Mouse (Mus musculus) embryo, embryonic 10.5 days (tissue): ENCODE data around the gene Tcta.
A peak's percentile ranks its signal among the peaks of the same experiment; 100 is the strongest.
"Not testable (repeated sequence)": the region's sequence is repeated elsewhere in the genome, so short reads cannot be mapped to it uniquely, and the experiment has no call there.

Experiments used
- DNase-seq: peaks from one replicate; pipeline ENCODE4 v3.0.0-alpha.2; 2015; ENCODE audit warnings: low spot score

Gene Tcta

DNA sequence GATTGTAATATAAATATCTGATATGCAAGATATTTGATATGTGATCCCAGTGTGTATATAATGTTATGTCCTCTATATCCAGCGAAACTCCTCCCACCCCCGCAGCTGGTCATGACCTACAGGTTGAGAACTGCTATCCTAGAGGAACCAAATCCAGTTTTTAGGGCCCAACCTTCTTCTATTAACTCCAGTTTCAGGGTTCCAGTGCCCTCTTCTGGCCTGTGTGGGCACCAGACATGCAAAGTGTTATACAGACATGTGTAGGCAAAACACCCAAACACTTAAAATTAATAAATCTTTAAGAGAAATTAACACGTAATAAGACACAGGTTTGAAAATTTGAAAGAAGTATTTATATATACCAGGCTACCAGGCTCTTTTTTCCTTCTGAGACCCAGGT is 11.6 kb upstream of the Tcta start:
- no peak for DNase-seq

GRCm38 (mm10) chr9:108308141-108308540 is 2.2 kb upstream of the Tcta start:
- DNase-seq, result no peak

- DNase-seq, result no peak
Measured at GRCm38 (mm10) chr9:108307021-108307807, 1.3 kb upstream of the Tcta start.

GRCm38 (mm10) chr9:108306571-108306980 is 616 bp upstream of the Tcta start:
- DNase-seq, result peak; percentile 88

GRCm38 (mm10) chr9:108305170-108305569 is 790 bp downstream of the Tcta start:
- DNase-seq, result no peak

GRCm38 (mm10) chr9:108304716-108305115 is 1.2 kb downstream of the Tcta start:
- no peak for DNase-seq

GRCm38 (mm10) chr9:108301853-108302252 is 4.1 kb downstream of the Tcta start:
- DNase-seq, result no peak

DNA sequence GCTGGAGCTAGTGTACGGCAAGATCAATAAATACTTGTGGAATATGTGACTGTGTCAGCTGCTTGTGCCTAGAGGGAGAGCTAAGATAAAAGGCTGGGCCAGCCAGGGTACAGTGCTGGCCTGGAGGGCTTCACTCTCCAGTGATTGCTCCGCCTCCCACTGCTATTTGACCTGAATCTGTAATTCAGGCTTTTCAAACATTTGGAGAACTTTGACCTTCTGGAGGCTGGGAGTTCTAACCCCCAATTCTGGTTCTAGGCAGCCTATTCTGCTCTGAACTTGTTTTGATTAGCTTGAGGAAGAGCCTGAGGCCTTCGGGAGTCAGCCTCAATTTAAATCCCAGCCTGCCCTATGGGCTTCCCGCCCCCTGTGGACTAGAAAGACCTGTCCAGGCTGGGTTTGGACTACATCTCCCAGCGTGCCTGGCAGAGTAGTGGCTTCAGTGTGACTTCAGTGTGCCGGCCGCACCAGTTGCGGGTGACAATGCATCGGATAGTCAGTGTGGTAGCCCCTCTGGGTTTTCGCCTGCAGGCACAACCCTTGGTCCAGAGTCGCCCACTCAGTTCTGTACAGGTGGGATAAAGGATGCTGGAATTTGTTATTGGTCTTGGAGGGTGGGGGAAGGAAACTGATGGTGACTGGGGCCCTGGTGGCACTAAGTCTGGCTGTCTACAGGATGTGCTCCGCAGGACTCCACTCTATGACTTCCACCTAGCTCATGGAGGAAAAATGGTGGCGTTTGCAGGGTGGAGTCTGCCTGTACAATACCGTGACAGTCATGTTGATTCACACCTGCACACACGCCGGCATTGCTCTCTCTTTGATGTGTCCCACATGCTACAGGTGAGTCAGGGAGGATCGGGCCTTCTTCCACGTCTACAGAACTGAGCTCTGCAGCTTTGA is 9.3 kb downstream of the Tcta start, which contains the start of gene Amt:
TSS of gene Amt (plus strand) at position 401 of the 903 bp plus-strand sequence.
- peak; percentile 89 for DNase-seq

DNA sequence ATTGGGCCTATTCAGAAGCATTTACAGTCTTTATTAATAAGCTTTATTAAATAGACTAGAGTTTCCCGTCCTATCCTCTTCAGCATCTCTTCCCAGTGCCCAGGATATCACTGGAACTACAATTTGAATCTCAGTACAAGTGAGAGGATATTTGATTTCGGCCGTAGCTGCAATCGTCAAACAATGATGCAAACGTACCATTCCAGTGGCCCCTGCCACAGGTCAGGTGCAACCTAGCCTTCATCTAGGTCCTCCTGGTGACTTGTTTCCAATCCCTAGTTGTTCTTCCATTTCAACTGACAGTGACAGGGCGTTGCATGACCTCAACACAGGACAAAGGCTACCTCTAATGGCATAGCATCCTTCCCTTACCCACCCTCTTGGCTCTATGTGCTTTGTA is 15.2 kb downstream of the Tcta start:
- DNase-seq, result no peak

GRCm38 (mm10) chr9:108290016-108290750 is 15.8 kb downstream of the Tcta start, which contains the start of gene Nicn1:
TSS of gene Nicn1 (plus strand) at chr9:108290429.
- DNase-seq, result peak; percentile 99

DNA sequence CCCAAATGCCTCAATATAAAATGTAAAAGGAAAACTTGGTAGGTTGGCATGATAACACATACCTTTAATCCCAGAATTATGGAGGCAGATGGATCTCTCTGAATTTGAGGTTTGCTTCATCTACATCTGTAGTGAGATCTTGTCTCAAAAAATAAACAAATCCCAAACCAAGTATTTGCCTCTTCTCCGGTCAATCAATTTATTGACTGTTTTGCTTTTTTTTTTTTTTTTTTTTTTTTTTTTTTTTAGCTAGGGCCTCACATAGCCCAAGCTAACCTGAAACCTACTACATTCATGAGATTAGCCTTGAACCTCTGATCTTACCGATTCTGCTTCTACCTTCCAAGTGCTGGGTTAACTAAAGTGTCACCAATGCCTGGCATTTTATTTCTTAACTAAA is 16.6 kb downstream of the Tcta start:
- DNase-seq, result no peak

- DNase-seq, result not testable (repeated sequence)
Measured at GRCm38 (mm10) chr9:108287526-108288238, 18.3 kb downstream of the Tcta start.

GRCm38 (mm10) chr9:108284410-108284809 is 21.6 kb downstream of the Tcta start:
- DNase-seq, result peak; percentile 91

DNA sequence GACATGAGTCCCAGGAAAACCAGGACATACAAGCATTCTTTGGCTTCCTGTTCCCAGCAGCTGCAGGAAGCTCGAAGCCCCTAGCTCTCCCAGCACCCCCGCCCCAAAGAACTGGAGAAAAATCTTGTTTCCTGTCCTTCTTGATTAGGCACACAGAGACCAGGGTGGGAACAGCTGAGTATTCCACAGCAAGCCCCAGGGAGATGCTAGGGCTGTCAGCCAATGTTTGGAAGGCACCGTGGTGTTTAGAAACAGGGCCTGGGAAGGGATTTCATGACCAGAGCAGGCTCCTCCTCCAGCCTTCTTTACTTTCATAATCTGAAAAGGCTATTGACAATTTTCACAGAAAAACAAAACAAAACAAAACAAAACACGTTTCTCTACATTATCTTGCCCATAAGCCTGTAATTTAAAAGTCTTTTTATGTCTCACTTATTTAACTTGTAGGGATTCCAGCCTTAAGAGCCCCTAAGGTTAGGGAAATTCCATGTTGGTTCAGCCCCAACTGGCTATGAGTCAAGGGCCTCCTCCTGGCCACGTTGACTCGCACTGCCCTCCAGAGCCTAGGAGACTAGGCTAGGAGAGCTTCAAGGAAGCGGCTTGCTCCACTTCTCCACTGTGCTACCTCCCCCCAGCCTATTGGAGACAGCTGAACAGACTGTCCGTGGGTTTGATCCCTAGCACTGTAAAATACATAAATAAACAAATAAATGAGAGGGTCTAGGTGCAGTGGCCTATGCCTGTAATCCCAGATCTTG is 25.7 kb downstream of the Tcta start:
- no peak for DNase-seq

- DNase-seq, result peak; percentile 63
Measured at GRCm38 (mm10) chr9:108278697-108279450, 27.1 kb downstream of the Tcta start.

DNA sequence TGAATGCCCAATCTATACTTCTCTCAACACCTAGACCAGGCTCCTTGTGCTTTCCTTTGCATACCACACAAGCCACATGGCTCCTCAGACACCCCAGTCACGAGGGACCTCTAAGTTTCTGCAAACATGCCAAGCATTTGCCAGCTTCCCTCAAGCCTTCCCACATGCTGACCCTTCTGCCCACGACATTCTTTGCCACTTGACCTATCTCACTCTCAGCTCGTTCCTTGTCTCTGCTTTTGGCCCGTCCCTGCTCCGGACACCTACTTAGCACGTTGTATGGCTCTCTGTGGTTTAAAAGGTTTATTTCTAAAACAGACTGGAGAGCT is 30.7 kb downstream of the Tcta start:
- DNase-seq, result no peak

DNA sequence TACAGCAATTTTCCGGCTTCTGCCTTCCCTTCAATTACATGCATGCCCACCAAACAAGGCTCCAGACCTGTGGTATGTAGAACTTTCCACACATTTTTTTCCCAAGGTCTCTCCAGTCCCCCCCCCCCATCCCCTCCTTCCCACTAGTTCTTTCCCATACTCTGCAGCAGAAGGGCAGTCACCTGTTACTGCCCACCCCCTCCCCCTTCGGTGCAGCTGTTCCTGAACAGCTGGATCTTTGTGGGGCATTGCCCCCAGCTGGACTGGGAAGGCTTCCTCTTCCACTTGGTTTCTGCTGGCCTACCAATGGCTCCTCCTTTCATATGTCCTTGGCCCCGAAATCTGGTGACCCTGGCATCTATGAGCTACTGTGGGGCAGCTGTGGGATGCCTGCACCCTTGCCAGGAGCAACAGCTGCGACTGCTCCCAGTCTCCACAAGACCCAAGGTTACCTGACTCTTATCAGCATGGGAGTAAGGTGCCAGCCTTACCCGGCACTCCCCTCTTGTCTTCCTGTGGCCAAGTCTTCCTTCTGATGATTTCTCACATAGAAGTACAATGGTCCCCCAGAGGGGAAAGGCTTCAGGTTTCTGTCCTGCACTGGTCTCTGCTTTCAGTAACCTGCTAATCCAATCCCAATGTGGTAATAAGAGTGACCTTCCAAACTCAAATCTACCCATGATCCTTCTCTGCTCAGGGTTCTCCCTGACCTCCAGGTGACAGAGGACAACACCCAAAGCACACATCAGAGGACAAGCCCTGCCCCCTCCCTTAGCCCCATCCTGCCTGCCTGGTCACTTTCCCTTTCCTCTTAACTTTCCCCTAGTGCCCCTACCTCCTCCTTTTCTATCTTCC is 31.3 kb downstream of the Tcta start:
- no peak for DNase-seq

- no peak for DNase-seq
Measured at GRCm38 (mm10) chr9:108273485-108273884, 32.5 kb downstream of the Tcta start.

DNA sequence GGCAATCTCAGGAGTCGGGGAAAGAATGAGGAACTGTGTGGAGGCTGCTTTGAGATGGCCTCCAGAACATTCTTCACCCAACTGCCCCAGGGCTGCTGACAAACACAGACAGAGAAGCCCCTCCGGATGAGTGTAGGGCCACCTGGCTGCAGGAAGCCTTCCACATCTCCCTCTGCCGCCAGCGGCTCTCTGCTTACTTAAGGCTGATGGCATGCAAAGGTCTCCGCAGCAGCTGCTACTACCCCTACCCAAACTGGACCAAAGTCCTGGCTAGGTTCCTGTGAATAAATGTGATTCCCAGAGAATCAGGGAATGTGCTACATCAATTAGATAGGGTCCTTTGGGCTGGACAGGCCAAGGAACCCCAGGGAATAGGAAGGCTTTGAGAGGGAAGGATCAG is 33.3 kb downstream of the Tcta start:
- no peak for DNase-seq
